Mouse (Mus musculus) embryo, embryonic 11.5 days (tissue): ENCODE measurements around the gene Dbt.

ENCODE experiments used
- DNase-seq: peaks from one replicate; pipeline ENCODE4 v3.0.0-alpha.2; 2012; ENCODE audit warnings: low read depth, low spot score

Gene Dbt

GRCm38 (mm10) chr3:116512904-116513716 is at the start of gene Dbt:
Dbt (plus strand) TSS chr3:116513070.
- DNase-seq: peak; percentile 84

GRCm38 (mm10) chr3:116464318-116464717 is 48.6 kb upstream of the Dbt start:
- no peak for DNase-seq

GRCm38 (mm10) chr3:116465709-116466108 is 47.2 kb upstream of the Dbt start:
- DNase-seq: no peak

DNA sequence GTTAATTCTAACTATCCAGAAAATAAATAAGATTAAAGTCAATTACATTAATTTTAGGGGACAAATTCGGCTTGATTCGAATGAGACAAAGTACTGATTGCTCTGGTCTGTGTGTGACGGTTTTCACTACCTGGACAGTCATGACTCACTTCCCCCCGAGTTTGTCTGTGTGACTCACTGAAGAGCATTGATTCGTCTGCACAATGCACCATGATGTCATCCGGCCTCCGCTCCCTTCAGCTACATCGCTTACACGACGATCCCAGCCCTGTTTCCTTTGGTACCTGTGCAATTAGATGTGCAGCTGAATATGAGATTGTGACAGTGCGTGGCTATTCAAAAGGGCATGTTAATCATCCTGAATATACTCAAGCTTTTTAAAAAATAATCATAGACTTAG is 38.3 kb upstream of the Dbt start:
- no peak for DNase-seq

DNA sequence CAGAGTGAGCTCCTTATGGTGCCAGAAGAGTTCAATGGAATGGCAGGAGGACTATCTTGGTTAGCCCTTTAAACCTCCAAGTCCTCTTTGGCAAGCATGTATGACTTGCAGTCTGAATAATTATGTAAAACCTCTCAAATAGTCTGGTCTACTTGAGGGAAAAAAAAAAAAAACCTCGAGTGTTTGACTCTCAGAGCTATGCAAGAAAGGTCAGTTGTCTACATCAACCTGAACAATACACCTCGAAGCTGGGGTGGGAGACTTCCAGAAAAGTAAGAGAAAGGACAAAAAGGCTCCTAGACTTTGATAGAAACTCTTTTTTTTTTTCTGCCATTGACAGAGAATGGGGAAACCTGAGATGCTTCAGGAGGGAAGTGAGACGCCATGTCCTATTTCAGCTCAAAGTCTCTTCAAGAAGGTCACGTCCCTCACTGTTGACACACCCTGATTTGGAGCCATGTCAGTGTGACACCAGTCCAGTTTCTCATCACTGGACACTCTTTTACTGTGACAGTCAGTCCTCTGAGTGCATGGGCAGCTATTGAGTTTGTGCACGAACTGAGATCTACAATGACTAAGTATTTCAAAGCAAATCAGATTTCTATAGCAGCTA is 36.1 kb upstream of the Dbt start:
- DNase-seq: no peak

DNA sequence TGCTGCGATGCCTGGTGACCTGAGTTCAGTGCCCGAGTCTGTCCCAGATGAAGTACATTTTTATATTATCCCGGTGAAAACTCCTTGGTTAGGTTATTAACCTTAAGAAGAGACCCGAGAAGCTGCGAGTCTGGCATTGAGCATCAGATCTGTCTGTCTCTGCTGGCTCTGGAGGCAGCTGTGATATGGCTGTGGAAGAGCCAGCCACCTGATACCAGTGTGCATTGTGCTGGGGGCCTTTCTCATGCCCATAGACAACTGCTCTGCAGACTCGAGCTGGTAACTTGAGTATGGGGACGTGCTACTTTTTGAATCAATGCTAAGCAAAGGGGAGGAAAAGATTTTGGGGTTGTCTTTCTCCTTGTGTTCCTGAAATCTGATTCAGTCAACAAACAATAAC is 35.5 kb upstream of the Dbt start:
- no peak for DNase-seq

GRCm38 (mm10) chr3:116480119-116480518 is 32.8 kb upstream of the Dbt start:
- DNase-seq: peak; percentile 9

DNA sequence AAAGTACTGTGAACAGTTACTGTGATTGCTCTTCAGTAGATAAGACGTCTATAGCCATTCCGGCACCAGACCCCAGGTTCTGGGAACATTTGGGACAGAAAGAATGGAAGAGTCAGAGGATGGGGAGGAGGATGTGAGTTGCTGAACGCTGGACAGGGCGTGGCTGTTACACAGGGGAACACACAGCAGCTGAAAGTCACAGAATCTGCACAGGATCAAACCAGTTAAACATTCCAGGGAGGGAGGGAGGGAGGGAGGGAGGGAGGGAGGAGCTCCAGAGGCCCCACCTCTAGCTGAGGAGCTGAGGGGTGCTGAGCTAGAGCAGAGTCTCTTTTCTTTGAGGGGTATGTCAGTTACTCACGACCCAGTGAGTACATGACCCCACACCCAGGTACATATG is 31.9 kb upstream of the Dbt start:
- DNase-seq: no peak

DNA sequence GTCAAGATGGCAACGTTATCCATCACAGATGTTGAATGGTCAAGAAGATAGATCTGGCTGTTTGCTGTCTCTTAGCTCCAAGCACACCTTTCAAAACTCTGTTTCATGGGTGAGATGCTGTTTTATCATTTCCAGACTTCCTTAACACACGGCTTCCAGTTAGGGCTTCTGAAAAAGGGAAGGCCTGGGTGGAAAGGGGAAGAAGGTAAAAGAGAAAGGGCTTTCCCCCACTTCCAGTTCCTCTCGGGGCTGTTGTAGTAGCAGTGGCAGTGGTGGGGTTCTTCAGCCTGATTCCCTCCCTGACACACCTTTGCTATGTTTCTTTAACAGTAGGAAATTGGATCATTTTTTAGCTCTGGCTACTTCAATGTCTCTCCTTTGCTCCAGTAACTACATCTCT is 30.1 kb upstream of the Dbt start:
- no peak for DNase-seq

DNA sequence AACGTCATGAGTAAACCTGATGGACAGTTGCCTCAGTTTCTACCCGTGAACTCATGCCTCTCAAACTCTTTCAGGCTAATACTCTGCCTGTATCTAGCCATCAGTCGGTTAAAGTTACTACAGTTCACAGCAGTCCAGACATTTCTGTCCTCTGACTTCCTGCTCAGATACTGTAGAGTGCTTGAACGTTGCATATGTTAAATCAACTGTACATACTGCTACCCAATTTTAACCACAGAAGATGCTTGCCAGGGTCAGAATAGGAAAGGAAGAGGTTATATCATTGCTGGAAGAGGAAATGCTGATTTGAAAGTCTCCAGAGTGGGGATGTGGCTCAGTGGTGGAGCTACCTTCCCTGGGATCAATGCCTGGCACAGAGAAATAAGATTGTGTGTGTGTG is 29.6 kb upstream of the Dbt start:
- DNase-seq: no peak

DNA sequence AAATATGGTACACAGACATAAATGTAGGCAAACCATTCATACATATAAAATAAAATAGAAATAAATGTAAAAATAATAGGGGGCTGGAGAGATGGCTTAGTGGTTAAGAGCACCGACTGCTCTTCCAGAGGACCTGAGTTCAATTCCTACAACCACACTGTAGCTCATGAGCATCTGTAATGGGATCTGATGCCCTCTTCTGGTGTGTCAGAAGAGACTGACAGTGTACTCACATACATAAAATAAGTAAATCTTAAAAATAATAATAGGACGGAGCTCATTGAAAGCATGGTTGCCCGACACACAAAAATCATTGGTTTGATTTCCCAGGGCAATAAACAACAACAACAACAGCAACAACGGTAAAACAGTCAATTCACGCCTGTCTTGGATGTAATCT is 21.9 kb upstream of the Dbt start:
- no peak for DNase-seq

- no peak for DNase-seq
These were observed 20.9 kb upstream of the Dbt start for GRCm38 (mm10) chr3:116491923-116492454.

DNA sequence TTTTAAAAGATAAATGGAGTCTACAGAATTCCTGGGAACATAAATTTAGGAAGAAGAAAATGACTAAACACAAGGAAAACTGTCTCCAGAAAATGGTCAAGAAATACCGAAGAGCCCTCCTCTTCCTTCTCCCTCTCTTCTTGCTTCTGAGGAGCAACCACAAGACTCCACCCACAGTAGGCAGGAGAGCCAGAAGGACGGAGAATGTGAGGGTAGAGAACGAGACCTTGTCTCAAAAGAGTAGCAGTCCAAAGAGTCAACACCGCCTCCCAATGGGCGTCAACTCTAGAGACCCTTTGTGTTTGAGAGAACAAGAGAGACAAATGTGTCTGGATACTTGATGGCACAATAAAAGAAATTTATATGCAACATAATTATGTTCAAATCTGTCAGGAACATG is 19.2 kb upstream of the Dbt start:
- no peak for DNase-seq

DNA sequence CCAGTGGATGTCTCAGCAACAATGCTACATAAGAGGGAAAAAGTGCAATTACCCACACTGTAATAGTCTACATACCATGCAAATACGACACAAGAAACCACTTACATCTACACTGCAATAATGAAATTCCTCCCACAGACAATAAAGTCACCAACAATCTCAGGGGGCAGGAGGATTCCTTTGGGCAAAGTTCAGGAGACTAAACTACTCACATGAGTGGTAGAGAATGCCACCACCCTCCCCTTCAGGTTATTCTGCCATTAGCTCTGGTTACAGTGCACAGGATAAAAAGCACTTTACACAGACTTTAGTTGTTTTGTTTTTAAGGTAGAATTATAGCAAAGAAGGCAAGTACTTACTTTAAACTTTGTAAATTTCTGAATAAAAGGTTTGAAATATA is 17.2 kb upstream of the Dbt start:
- no peak for DNase-seq

GRCm38 (mm10) chr3:116507772-116508351 is 5.0 kb upstream of the Dbt start, which contains the start of gene Rtca:
Rtca (minus strand) TSS chr3:116508208.
- peak; percentile 95 for DNase-seq

GRCm38 (mm10) chr3:116512151-116512903 is 543 bp upstream of the Dbt start:
- DNase-seq: no peak

DNA sequence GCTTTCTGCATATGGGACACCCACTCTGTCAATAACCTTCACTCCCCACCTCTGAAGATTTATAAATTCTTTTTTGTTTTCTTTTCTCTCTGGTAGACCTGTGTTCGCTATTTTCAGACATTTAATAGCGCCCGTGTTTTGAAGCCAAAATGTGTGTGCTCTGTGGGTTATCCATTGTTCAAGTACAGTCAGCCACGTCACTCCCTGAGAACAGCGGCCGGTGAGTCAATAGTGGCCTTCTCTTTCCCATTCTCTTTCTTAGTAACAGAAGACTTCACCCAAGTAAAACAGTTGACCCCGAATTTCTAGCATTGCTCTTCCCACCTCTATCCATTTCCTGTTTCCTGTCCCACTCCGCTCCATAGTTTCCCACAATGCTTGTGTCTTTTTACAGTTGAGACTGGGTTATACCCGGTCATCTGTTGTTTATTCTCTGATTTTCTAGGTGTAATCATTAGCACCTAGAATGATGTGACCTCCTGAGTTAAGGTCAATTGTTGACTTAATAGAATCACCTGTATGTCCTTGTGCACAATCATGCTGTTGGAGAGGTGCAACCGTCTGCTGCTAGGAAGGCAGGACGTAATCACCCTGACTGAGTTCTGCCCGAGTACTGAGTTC is 7.4 kb downstream of the Dbt start:
- no peak for DNase-seq

GRCm38 (mm10) chr3:116529741-116530140 is 16.9 kb downstream of the Dbt start:
- no peak for DNase-seq

DNA sequence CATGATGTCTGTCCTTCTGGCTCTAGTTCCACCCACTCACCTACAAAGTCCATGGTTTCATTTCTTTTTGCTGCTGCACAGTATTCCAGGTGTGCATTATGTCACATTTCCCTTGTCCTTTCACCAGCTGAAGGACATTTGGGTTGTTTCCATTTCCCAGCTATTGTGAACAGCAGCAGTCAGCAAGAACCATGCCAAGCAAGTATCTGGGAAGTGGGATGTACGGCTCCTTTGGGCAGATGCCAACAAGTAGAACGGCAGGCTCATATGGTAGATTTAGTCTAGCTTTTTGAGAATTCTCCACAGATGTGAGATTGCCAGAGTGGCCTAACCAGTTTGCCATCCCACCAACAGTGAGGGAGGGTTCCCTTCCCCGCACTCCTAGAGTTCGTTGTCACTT is 18.0 kb downstream of the Dbt start:
- no peak for DNase-seq

- DNase-seq: peak; percentile 14
These were observed 23.7 kb downstream of the Dbt start for GRCm38 (mm10) chr3:116536428-116537199.

- no peak for DNase-seq
These were observed 24.3 kb downstream of the Dbt start for GRCm38 (mm10) chr3:116537200-116537573.
